Mouse (Mus musculus) CH12.LX (cell line): ENCODE data around the gene Fance.

Source experiments
- BHLHE40 ChIP-seq: IDR thresholded peaks from 2 replicates; pipeline ENCODE4 v1.6.1; 2011; ENCODE audit warnings: mild to moderate bottlenecking, low read depth, low read length, improper control_type of control experiment
- EP300 ChIP-seq: IDR thresholded peaks from 2 replicates; pipeline ENCODE4 v1.6.1; 2011; ENCODE audit warnings: low read length, improper control_type of control experiment
- ETS1 ChIP-seq: conservative IDR thresholded peaks from 2 replicates; pipeline ENCODE4 v1.6.1; 2012; ENCODE audit warnings: low read depth, mild to moderate bottlenecking, inconsistent platforms, low read length, improper control_type of control experiment, moderate library complexity
- USF1 ChIP-seq: IDR thresholded peaks from 2 replicates; pipeline ENCODE4 v1.6.1; 2014; ENCODE audit warnings: low read depth, mild to moderate bottlenecking, inconsistent platforms, low read length, improper control_type of control experiment
- ZKSCAN1 ChIP-seq: IDR thresholded peaks from 2 replicates; pipeline ENCODE4 v1.6.1; 2012; ENCODE audit warnings: low read depth, inconsistent platforms, low read length, improper control_type of control experiment, borderline replicate concordance

GRCm38 (mm10) chr17:28274739-28275138 is 38.6 kb upstream of the Fance start:
- TF ChIP-seq ZKSCAN1 (no peak), BHLHE40 (no peak), USF1 (no peak), ETS1 (no peak), EP300 (no peak)
